Mouse (Mus musculus) gastrocnemius, adult 2 months (tissue): ENCODE results near the gene Usp33. TPM values are rescaled to one million over a fixed set of nuclear protein-coding genes. Genes with fewer than 3 reads are reported as not detected.

Source experiments
- DNase-seq: peaks from one replicate; pipeline ENCODE4 v3.0.0; 2022
- H3K27ac ChIP-seq: fragments of 200-600 bp; 2 replicates; pipeline ENCODE4 v1.8.1; 2022; ENCODE audit warnings: mild to moderate bottlenecking
- H3K4me3 ChIP-seq: fragments of 200-600 bp; 2 replicates; pipeline ENCODE4 v1.8.1; 2022; ENCODE audit warnings: mild to moderate bottlenecking, moderate library complexity
- CTCF ChIP-seq: fragments of 200-600 bp; IDR thresholded peaks from 2 replicates; pipeline ENCODE4 v1.8.1; 2022; ENCODE audit warnings: antibody characterized with exemption, mild to moderate bottlenecking, moderate library complexity
- intact Hi-C: fragments of 180-260 bp; cut with DNase I; formaldehyde crosslinking; loops from one replicate; pipeline ENCODE4 v1.15.1; 2025
- total RNA-seq, 2 experiments: library from RNA; stranded (reverse); gene quantifications; 2 replicates each; pipeline ENCODE4 v1.2.3; 2021

The Usp33 gene
- total RNA-seq, 2 experiments from 2014 or later = 20.9 to 22.0 TPM

DNA sequence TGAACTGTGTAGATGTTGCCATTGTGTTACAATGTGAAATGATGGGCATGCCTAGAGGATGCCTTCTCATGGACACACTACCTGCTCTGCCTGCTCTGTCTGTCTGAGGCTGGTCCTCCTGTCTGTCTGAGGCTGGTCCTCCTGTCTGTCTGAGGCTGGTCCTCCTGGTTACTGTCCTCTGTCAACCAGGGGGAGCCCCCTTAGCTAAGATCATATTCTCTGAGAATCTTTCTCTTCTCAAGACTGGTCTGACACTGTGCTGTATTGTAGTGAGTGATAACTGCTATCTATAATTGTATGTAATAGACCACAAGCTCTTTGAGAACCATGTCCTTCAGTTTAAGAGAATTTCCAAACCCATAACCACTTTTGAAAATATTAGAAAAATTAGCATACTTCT lies 89.3 kb downstream of the Usp33 start:
- intact Hi-C loops = no loop called here
- no peak for DNase-seq
- TF ChIP-seq CTCF = no peak
- Histone ChIP-seq H3K4me3 (no peak overlapping the region), H3K27ac (no peak overlapping the region)

DNA sequence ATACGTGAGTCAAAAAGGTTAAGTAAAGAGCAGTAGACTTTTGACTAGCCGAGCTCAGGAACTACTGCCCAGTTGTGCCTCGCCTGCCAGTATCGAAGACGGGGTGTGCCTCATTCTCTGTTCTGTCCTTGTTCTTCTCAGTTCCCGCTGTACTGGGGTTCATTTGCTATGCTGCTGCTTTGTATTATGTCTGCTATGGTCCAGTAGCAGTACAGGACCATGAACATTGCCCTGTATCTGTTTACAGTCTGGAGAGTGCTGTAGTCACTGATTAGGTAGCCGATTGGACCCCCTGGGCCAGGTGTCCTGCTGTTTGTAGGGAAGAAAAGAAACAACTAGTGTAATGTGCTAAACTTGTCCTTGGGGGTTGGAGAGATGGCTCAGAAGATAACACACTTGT lies 91.8 kb downstream of the Usp33 start:
- Histone ChIP-seq H3K27ac (no peak overlapping the region), H3K4me3 (no peak overlapping the region)
- DNase-seq = no peak
- intact Hi-C loops = no loop called here
- no peak for TF ChIP-seq CTCF

DNA sequence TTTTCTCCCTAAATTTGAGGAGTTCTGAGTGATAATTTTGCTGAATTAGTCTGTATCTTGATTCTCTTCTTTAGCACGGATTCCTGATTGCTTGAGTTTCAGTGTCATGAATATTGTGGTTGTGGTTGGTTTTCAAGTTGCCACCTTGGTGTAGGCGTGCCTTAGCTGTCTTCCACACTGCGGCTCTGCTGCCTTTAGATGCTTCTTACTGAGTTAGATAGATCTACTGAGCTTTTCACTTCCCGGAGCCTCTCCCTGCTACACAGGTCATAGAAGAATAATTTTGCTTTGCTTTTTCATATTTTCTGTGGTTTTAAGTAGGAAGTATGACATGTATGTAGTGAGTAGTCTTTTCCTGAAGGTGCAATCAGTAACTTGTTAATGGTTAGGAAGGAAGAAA lies 96.5 kb downstream of the Usp33 start:
- intact Hi-C loops = no loop called here
- Histone ChIP-seq H3K27ac (no peak overlapping the region), H3K4me3 (no peak overlapping the region)
- TF ChIP-seq CTCF = no peak
- no peak for DNase-seq

Other genes with a start within 250 kb of the Usp33 start
- gene Gipc2, start 180.2 kb upstream of the Usp33 start, total RNA-seq = under 1 TPM; 0.69 to 0.75 TPM
- 10 to 100 TPM; 45.5 to 85.8 TPM for gene Dnajb4, start 136.2 kb upstream of the Usp33 start, total RNA-seq
- gene Fubp1, start 136.1 kb upstream of the Usp33 start, total RNA-seq = 10 to 100 TPM; 30.1 to 36.8 TPM
- gene Nexn, start 80.1 kb upstream of the Usp33 start, total RNA-seq = 100 to 1,000 TPM; 349 to 495 TPM
- 1 to 10 TPM; 5.0 to 7.3 TPM for gene Miga1, start 6.1 kb upstream of the Usp33 start, total RNA-seq
- 10 to 100 TPM; 15.7 to 18.1 TPM for gene Zzz3, start 49.0 kb downstream of the Usp33 start, total RNA-seq